Mouse (Mus musculus) embryonic facial prominence, embryonic 15.5 days (tissue): ENCODE data around the gene Kif5c. TPM values are rescaled to one million over a fixed set of nuclear protein-coding genes. Genes with fewer than 3 reads are reported as not detected.
A peak's percentile ranks its signal among the peaks of the same experiment; 100 is the strongest.

Source experiments
- ATAC-seq: fragments of 200-750 bp; cut with Nextera tagmentation; 2 replicates; pipeline ENCODE4 v1.8.0; 2017; ENCODE audit warnings: low read depth, moderate TSS enrichment; ENCODE audit not compliant: insufficient number of reproducible peaks, low FRiP score, low TSS enrichment
- H3K27ac ChIP-seq: fragments of 300-500 bp; sonication (generic); replicated peaks from 2 replicates; pipeline ENCODE4 v1.5.1; 2015; ENCODE audit warnings: mild to moderate bottlenecking, inconsistent platforms
- H3K27me3 ChIP-seq: fragments of 300-500 bp; sonication (generic); 2 replicates; pipeline ENCODE4 v1.6.1; 2015; ENCODE audit warnings: inconsistent platforms
- H3K36me3 ChIP-seq: fragments of 300-500 bp; sonication (generic); 2 replicates; pipeline ENCODE4 v1.6.1; 2015; ENCODE audit warnings: mild to moderate bottlenecking, inconsistent platforms
- H3K4me1 ChIP-seq: fragments of 300-500 bp; sonication (generic); 2 replicates; pipeline ENCODE4 v1.6.1; 2015; ENCODE audit warnings: inconsistent platforms
- H3K4me2 ChIP-seq: fragments of 300-500 bp; sonication (generic); replicated peaks from 2 replicates; pipeline ENCODE4 v1.6.1; 2015; ENCODE audit warnings: mild to moderate bottlenecking, inconsistent platforms
- H3K4me3 ChIP-seq: fragments of 300-500 bp; sonication (generic); replicated peaks from 2 replicates; pipeline ENCODE4 v1.5.1; 2015; ENCODE audit warnings: mild to moderate bottlenecking, inconsistent platforms
- H3K9ac ChIP-seq: fragments of 300-500 bp; sonication (generic); 2 replicates; pipeline ENCODE4 v1.6.1; 2015; ENCODE audit warnings: inconsistent platforms
- H3K9me3 ChIP-seq: fragments of 300-500 bp; sonication (generic); replicated peaks from 2 replicates; pipeline ENCODE4 v1.6.1; 2016; ENCODE audit warnings: inconsistent platforms
- WGBS: fragments of 180-500 bp; shearing (Covaris S2); methylation state at CpG from one replicate; pipeline ENCODE4 v1.1.7; 2015; 5-methylcytosine and 5-hydroxymethylcytosine counted together
- polyA plus RNA-seq: library from polyadenylated mRNA; unstranded; fragments of >200 nt; fragmentation: Nextera tagmentation; extraction: Ambion mirVana; gene quantifications from 2 replicates; pipeline ENCODE4 v1.2.1, GENCODE M21; 2015

Kif5c gene
- polyA plus RNA-seq, 1 experiment from 2014 or later = 6.5 TPM

DNA sequence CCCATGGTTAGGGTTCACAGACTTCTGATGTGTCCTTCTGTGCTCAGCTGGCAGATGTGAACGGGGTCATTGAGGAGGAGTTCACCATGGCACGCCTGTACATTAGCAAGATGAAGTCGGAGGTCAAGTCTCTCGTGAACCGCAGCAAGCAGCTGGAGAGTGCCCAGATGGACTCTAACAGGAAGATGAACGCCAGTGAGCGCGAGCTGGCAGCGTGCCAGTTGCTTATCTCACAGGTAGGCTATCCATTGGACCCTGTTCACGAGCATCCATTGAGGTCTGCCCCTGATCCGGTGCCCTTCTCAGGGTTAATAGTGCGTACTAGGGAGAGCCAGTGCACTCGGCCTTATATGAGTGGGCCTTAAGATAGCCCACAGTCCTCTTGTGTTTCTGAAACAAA, 116.3 kb downstream of the Kif5c start:
- Histone ChIP-seq H3K27me3 (no peaks in the 10 kb centered on the region), H3K4me1 (peaks cover 15% of the 10 kb centered on the region), H3K4me2 (no peak overlapping the region), H3K9ac (no peak overlapping the region), H3K4me3 (no peak overlapping the region), H3K27ac (no peak overlapping the region), H3K9me3 (no peaks in the 10 kb centered on the region), H3K36me3 (no peaks in the 10 kb centered on the region)
- ATAC-seq = no peak
- WGBS = 85% methylated on average over 13 of the region's 13 CpGs

GRCm38 (mm10) chr2:49739046-49739445, 119.9 kb downstream of the Kif5c start:
- ATAC-seq = no peak
- H3K4me2 ChIP-seq = no peak overlapping the region
- WGBS = 80% methylated on average over 5 of the region's 5 CpGs

DNA sequence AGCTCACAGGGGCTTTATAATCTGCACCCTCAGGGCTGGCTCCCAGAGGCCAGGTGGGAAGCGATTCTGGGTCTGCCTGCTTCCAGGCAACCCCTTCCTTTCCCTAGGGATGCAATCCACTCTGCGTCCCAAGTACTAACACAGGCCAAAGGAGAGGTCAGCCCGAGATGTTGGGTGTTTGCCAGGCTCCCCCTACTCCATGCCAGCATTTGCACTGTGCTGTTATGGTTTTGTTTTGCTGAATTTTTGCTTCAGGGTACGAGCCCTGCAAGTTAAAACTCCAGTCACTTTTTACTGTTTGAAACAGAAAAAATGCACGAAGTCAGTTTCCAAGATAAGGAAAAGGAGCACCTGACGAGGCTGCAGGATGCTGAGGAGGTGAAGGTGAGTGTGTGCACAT, 121.9 kb downstream of the Kif5c start:
- WGBS = 40% methylated on average over 6 of the region's 6 CpGs
- Histone ChIP-seq H3K9ac (no peak overlapping the region), H3K27me3 (no peaks in the 10 kb centered on the region), H3K4me3 (no peak overlapping the region), H3K4me2 (no peak overlapping the region), H3K27ac (no peak overlapping the region), H3K4me1 (peaks cover 49% of the 10 kb centered on the region), H3K36me3 (no peaks in the 10 kb centered on the region), H3K9me3 (no peaks in the 10 kb centered on the region)
- ATAC-seq = no peak

More at GRCm38 (mm10) chr2:49739046-49739445, 119.9 kb downstream of the Kif5c start:
- Histone ChIP-seq H3K9me3 (no peaks in the 10 kb centered on the region), H3K4me3 (no peak overlapping the region), H3K27ac (no peak overlapping the region), H3K9ac (no peak overlapping the region), H3K36me3 (no peaks in the 10 kb centered on the region), H3K4me1 (peaks cover 35% of the 10 kb centered on the region), H3K27me3 (no peaks in the 10 kb centered on the region)

- H3K9me3 ChIP-seq = no peaks in the 10 kb centered on the region
- H3K27me3 ChIP-seq = no peaks in the 10 kb centered on the region
- no peak for ATAC-seq
- H3K4me1 ChIP-seq = peaks cover 49% of the 10 kb centered on the region
- no peak overlapping the region for H3K4me3 ChIP-seq
- H3K27ac ChIP-seq = no peak overlapping the region
- 68% methylated on average over 16 of the region's 16 CpGs for WGBS
- H3K9ac ChIP-seq = no peak overlapping the region
- H3K4me2 ChIP-seq = no peak overlapping the region
- no peaks in the 10 kb centered on the region for H3K36me3 ChIP-seq
Measured at GRCm38 (mm10) chr2:49741895-49742734, 123.0 kb downstream of the Kif5c start.

DNA sequence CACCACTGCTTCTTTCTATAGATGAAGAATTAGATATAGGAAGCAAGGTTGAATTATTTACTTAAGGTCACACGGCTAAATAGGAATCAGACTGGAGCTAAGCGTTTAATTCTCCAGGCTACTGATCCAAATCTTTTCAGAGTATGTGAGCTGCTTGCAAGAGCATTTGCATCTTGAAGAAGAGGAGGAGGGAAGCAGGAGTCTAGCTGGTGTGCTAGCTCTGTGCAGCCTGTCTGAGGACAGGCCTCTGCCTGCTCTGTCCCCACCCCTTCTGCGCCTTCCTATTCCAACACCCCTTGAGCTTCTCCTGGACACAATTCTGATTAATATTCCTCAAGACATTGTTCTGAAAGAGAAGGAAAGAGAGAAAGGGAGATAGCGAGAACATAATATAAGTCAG, 123.8 kb downstream of the Kif5c start:
- H3K9me3 ChIP-seq = no peaks in the 10 kb centered on the region
- H3K4me3 ChIP-seq = no peak overlapping the region
- H3K36me3 ChIP-seq = no peaks in the 10 kb centered on the region
- no peak for ATAC-seq
- H3K4me1 ChIP-seq = peaks cover 49% of the 10 kb centered on the region
- no peak overlapping the region for H3K4me2 ChIP-seq
- 56% methylated on average over 4 of the region's 4 CpGs for WGBS
- no peaks in the 10 kb centered on the region for H3K27me3 ChIP-seq
- no peak overlapping the region for H3K27ac ChIP-seq
- H3K9ac ChIP-seq = no peak overlapping the region

DNA sequence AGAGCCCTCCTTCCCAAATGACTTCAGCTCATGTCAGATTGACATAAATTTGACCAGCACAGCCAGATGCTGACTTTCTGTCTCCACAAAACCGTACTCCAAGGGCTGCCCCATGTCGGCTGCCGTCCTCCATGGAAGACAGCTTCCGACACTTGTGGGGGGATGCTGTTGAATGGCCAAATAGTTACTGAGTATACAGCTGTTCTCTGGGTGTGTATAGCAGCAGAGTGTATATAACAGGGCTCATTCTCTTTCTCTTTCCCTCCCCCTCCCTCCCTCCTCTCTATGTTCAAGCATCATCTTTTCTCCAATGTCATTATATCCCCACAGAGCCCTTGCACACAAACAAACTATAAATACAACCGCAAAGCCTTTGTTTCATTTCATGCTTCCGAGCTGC, 124.7 kb downstream of the Kif5c start:
- Histone ChIP-seq H3K36me3 (no peaks in the 10 kb centered on the region), H3K9ac (no peak overlapping the region), H3K4me1 (peaks cover 52% of the 10 kb centered on the region), H3K27me3 (no peaks in the 10 kb centered on the region), H3K4me2 (peak overlapping the region; percentile 4; the same call in 1 of the 2 replicates), H3K27ac (peak overlapping the region; percentile 56), H3K9me3 (no peaks in the 10 kb centered on the region), H3K4me3 (peak overlapping the region; percentile 11; the same call in 1 of the 2 replicates)
- no peak for ATAC-seq
- WGBS = 34% methylated on average over 6 of the region's 6 CpGs

DNA sequence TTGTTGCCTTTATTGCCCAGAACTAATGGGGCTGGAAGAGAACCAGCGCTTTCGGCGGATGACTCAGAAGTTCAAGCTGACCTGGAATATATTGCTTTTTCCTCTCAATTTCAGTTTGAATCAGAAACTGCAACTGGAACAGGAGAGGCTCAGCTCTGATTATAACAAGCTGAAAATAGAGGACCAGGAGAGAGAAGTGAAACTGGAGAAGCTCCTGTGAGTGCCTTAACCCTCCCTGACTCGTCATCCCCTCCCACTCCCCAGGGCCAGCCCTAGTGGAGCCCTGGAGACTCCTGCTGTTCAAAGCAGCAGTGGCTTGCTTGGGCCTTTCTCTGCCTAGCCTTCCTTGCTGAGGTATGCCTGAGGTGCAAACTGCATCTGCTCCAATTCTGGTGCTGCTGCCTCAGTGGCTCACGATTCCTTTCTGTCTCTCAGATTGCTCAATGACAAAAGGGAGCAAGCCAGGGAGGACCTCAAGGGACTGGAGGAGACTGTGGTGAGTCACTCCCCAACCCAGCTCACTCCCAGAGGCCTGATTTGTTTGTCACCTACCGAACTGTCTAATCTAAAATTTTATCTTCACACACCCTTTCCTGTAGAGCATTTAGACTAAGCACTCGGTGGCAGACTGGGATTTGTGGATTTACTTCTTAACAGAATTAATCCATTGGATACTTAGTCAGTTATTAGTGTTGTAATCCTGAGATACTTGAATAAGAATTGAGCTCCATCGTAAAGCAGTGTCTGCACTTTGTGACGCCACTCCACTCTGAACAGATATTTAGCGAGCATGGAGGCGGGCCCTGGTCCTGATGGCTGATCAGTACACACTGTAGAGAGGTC, 125.4 kb downstream of the Kif5c start:
- Histone ChIP-seq H3K27ac (peak overlapping the region; percentile 56), H3K4me2 (peak overlapping the region; percentile 4), H3K27me3 (no peaks in the 10 kb centered on the region), H3K4me3 (peak overlapping the region; percentile 11; the same call in 1 of the 2 replicates), H3K36me3 (no peaks in the 10 kb centered on the region), H3K9me3 (no peaks in the 10 kb centered on the region), H3K9ac (no peak overlapping the region), H3K4me1 (peaks cover 57% of the 10 kb centered on the region)
- ATAC-seq = peak; percentile 71; the same call in 1 of the 2 replicates
- 45% methylated on average over 11 of the region's 11 CpGs for WGBS

DNA sequence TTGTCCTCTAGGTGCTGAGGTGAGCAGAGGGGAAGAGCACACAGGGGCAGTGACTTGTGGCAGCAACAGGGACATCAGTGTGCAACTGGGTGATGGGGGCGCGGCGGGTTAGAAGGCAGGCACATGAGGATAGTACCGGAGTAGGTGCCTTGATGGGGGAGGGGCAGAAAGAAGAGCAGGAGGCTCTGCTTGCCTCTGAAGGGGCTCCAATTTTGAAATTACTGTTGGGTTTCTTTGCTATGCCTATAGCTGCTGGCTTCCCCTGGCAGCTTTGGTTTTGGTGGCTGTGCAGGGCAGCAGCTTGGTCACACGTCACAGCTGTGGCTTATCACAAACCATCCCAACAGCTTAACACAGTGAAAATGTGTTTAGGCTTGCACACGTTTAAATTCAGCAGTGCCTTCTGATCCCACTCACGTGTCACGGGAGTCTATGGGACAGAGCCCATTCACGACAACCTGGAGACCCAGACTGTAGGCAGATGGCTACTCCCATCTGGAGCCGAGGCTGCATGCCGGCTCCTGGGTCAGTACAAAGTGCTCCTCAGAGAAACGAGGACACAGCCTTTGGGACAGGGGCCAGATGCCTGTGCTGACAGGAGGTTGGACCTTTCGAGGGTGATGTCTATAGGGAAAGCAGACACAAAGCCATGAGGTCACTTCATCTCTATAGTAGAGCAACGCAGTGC, 126.1 kb downstream of the Kif5c start:
- no peak for ATAC-seq
- WGBS = 72% methylated on average over 14 of the region's 14 CpGs
- peaks cover 61% of the 10 kb centered on the region for H3K4me1 ChIP-seq
- 0 out of 2 replicates have a peak overlapping the region, but pooled peaks have one; percentile 11 for H3K27ac ChIP-seq
- no peaks in the 10 kb centered on the region for H3K36me3 ChIP-seq
- H3K4me3 ChIP-seq = no peak overlapping the region
- H3K9ac ChIP-seq = no peak overlapping the region
- H3K4me2 ChIP-seq = no peak overlapping the region
- H3K9me3 ChIP-seq = no peaks in the 10 kb centered on the region
- no peaks in the 10 kb centered on the region for H3K27me3 ChIP-seq

GRCm38 (mm10) chr2:49746947-49747346, 127.8 kb downstream of the Kif5c start:
- Histone ChIP-seq H3K36me3 (no peaks in the 10 kb centered on the region), H3K9me3 (no peaks in the 10 kb centered on the region), H3K27ac (no peak overlapping the region), H3K4me2 (no peak overlapping the region), H3K4me1 (peaks cover 48% of the 10 kb centered on the region), H3K9ac (no peak overlapping the region), H3K4me3 (no peak overlapping the region), H3K27me3 (no peaks in the 10 kb centered on the region)
- ATAC-seq = no peak
- 80% methylated on average over 7 of the region's 7 CpGs for WGBS

DNA sequence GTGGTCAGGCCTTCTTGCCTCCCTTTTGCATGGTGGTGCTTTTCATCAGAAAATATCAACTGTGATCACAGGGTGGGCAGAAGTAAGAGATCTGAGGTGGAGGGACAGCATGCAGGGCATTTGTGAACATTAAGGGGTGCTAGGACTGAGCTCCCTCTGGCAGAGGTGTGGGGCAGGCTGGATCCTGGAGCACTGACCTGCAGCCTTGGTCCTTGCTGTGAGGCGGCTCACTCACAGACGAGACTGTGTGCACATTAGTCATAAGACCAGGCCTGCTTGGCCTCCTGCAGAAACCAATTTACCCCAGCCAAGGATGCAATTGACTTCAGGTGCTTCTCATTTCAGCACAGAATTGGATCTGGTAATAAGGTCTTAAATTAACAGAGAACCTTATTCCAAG, 128.6 kb downstream of the Kif5c start:
- H3K27me3 ChIP-seq = no peaks in the 10 kb centered on the region
- H3K36me3 ChIP-seq = no peaks in the 10 kb centered on the region
- no peaks in the 10 kb centered on the region for H3K9me3 ChIP-seq
- peaks cover 40% of the 10 kb centered on the region for H3K4me1 ChIP-seq
- ATAC-seq = no peak
- H3K27ac ChIP-seq = no peak overlapping the region
- no peak overlapping the region for H3K9ac ChIP-seq
- 58% methylated on average over 2 of the region's 2 CpGs for WGBS
- H3K4me3 ChIP-seq = no peak overlapping the region
- no peak overlapping the region for H3K4me2 ChIP-seq
